Mouse (Mus musculus) kidney, adult 11 months (tissue): ENCODE measurements around the gene Sap30l.
"Not testable (repeated sequence)": the region's sequence is repeated elsewhere in the genome, so short reads cannot be mapped to it uniquely, and the experiment has no call there.

Source experiments
- DNase-seq: peaks from one replicate; pipeline ENCODE4 v3.0.0; 2022

Sap30l gene

DNA sequence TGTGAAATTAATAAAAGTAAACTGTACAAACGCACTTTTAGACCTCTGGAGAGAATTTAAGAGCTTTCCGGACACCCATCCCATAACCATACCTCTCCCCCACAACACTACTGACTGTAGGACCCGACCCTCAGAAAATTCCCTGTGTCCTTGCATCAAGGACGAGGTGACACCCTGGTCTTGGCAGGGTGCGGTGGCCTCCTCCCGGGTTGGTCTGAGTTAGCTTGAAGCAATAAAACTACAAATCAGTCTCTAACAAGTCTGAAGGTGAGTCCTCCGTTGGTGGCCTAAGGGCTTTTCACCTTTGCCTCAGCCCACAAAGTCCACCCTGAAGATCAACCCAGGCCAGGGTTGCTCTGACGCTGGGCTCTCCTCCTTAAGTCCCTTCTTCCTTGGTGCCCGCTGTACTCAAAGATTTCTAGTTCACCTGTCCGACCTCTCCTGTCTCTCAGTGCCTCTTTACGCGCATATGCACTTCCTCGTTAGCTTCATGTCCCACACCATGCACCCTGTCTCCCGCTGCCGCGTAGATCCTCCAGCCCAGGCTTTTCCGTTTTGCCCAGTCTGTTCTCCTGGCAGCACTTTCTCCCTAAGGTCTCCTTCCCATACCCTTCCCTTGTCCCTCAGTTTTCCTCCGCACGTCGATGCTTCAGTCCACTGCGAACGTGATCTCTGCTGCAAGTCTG is 1.0 kb upstream of the Sap30l start:
- peak; percentile 58 for DNase-seq

DNA sequence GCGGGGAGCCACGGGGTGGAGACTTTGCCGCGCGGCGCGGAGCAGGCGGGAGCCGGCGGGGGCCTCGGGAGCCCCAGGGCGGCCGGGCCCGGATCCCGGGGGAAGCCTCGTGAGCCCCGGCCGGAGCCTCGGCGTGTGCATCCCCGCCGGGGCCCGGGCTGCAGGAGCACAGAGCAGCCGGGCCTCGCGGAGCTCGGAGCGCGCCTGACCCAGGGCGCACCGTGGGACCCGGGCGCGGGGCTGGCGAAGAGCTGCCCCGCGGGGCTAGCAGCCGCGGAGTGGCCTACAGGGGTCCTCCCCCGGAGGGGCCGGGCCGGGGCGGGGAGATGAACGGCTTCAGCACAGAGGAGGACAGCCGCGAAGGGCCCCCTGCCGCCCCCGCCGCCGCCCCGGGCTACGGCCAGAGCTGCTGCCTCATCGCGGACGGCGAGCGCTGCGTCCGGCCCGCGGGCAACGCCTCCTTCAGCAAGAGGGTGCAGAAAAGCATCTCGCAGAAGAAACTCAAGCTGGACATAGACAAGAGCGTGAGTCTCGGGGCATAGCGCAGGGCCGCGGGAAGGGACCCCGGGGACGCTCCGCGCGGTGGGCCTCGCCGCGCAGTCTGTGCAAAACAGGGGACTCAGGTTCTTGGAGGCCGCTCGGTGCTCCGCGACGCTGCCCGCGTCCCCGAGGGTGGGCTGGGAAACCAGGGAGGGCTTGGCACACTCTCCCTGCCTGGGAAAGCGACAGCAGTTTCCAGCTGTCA is 501 bp downstream of the Sap30l start:
- peak; percentile 26 for DNase-seq

DNA sequence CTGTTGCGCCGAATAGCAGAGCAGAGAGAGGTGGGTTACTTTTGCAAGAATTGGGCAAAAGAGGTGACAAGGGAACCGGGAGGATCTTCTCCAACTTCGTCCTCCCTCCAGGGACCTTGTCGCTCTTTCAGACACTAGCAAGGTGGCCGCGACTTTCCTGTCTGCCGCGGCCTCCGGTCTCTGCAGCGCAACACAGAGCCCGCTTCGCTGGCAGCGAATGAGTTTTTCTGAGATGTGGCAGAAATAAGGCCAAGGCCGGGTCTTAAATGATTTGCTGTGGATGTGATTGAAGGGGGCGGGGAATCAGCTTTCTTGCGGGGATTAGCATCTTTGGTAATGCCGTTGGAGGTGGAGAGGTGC is 1.1 kb downstream of the Sap30l start:
- DNase-seq = no peak

DNA sequence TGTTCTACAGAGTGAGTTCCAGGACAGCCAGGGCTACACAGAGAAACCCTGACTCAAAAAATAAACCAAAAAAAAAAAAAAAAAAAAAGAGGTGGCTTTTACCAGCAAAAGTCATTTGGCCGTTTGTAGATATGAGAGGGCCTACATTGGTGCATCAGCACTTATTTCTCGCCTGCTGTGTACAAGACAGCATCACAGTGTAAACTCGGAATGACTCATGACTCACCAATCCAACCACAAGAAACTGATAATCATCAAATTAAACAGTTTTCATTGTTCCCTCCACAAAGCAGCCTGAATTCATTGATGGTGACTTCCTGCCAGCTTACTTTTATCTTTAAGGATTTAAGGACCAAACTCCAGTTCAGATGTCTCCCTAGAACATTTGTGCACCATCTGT is 3.6 kb downstream of the Sap30l start:
- DNase-seq = no peak

DNA sequence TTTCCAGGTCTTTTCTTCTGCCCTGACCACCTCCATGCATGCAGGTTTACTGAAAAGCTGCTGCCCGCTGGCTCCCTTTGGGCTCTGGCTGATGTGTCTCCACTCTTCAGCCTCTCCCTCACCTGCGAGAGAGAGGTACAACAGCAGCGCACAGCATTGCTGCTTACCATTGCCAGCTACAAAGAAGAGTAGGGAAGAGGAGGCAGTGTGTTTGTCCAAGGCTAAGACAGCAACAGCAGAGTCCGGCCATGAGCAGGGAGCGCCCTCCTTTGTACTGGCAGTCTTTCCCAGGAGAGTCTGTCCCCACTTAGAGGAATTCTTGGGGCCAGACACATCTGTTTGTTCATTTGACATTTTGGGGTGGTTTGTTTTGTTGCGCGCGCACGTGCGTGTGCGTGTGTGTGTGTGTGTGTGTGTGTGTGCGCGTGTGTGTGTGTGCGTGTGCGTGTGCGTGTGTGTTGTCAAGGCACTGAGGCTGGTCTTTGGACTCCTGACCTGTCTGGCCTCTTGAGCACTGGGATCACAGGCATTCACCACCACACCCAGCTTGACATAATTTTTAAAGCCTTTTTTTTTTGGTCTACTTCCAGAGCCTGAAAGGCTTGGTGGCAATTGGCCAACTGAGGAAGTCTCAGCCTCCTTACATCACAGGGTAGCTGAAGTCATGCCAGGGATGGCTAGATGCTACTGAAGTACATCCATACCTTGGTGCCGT is 7.7 kb downstream of the Sap30l start:
- no peak for DNase-seq

DNA sequence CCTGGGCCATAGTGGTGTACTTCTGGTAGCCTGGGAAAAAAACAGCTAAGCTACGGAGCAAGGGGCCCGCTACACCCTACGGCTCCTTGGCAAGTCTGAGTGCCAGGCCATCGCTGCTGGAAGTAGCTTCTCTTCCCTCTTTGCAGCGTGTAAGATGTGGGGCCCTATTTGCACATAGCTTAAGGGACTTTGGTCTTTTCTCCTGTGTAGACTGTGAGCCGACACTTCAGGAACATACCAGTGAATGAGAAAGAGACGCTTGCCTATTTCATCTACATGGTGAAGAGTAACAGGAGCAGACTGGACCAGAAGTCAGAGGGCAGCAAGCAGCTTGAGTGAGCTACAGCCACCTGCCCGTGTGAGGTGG is 8.3 kb downstream of the Sap30l start:
- no peak for DNase-seq

DNA sequence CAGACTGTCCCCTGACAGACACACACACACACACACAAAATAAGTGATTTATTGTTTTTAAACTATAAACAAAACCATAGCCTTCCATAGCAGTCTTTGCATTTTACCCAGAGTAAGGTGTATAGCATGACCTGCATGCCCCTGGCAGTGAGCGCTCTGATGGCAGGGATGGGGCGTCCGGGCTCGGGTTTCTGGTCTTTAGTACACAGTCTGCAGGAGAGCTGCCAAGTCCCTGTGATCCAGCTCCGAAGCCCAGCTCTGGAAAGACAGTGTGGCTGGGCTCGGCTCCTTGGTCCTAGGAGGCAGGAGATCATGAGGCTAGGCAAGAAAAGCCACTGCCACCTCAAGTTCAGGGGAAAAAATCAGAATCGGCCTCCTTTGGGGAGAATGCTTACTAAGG is 9.6 kb downstream of the Sap30l start:
- no peak for DNase-seq

DNA sequence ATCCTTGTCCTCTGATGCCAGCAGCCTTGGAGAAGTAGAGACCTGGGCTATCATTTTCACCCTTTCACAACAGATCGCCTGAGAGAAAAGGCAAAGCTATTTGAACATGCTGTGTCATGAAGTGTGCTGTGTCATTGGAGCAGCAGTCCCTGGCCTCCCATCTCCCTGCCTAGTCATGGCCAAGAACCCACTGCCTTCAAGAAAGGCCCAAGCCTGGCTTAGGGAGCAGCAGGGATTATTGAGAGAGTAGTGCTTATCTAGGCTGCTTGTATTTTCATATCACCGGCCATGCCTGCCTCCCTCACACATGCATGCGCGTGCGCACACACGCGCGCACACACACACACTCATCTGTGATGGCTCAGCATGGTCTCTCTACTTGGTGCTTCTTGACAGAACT is 10.8 kb downstream of the Sap30l start:
- DNase-seq = no peak

DNA sequence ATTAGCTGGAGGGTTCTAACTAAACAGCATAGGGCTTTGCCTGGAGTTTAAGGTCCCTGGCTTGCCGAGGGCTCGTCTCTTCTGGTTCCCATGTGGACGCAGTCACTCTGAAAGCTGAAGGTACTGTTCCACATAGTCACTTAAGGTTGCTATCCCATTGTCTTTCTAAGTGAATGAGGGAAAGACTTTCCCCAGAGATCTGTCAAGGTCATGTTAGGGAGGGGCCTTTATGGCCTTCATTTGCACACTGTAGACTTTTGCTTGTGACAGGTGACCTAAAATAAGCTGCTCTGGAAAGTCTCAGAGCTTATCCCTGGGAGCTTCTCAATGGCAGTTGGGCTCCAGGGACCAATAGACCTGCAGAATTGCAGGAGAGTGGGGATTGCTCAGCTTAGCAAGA is 12.2 kb downstream of the Sap30l start:
- no peak for DNase-seq

DNA sequence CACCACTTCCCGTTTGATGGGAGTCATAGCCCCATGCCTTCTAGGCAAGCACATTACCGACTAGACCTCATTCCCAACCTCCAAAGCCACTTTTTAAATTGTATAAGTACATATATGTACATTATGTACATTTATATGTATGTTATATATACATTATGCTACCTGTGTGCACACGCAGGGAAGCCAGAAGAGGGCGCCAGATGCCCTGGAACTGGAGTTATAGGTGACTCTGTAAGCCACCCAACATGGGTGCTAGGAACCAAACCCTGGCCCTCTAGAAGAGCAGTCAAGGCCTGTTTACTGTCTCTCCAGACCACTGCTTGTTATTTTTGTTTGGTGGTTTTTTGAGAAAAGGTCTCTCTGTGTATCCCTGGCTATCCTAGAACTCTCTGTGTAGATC is 16.8 kb downstream of the Sap30l start:
- DNase-seq = no peak

DNA sequence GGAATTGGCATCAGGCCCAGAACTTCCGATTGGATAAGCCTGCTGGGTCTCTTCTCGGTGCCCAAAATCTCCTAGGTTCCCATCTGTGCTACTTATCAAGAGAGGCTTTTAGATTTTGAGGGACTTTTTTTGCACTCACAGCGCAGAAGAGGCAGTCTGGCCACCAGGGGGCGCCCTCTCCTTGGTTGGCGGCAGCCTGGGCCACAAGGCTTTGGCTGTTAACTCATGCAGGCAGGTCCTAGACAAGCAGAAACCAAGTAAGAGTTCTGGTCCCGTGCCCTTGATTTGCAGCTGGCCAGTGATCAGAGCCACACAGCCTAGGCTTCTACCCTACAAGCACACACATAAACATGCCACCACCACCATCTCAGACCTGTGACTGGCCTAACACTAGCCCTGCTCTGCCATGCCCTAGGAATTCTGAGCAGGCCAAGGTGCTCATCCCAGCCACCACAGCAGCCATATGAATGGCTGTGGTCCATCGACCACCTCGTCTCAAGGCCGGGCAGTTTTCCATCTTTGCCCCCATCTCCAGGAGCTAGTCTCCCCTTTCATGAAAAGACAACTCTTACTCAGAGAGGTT is 18.7 kb downstream of the Sap30l start:
- peak; percentile 50 for DNase-seq

DNA sequence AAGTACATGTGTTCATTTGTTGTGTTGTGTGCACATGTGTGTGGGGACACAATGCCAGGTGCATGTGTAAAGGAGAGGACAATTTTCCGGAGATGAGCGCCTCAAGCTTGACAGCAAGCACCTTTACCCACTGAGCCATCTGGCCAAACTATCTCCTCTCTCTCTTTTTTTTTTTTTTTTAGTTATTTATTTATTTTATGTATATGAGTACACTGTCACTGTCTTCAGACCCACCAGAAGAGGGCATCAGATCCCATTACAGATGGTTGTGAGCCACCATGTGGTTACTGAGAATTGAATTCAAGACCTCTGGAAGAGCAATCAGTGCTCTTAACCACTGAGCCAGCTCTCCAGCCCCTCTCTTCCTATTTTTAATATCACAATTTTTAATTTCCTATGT is 21.7 kb downstream of the Sap30l start:
- DNase-seq = not testable (repeated sequence)

DNA sequence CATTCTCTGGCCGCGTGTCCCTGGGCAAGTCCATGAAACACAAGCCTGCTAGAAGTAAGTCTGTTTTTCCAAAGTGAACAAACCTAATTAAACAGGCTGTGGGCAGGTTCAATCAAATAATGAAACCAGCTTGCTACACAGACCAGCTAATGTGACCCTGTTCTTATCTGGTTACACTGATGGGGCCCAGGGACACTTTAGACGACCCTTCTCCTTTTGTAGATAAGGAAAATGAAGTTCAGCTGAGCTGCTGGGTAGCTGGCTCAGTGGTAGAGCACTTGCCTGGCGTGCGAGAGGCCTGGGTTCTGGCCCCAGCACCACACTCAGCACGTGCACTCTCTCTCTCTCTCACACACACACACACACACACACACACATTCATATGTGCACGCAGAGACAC is 22.3 kb downstream of the Sap30l start:
- no peak for DNase-seq

DNA sequence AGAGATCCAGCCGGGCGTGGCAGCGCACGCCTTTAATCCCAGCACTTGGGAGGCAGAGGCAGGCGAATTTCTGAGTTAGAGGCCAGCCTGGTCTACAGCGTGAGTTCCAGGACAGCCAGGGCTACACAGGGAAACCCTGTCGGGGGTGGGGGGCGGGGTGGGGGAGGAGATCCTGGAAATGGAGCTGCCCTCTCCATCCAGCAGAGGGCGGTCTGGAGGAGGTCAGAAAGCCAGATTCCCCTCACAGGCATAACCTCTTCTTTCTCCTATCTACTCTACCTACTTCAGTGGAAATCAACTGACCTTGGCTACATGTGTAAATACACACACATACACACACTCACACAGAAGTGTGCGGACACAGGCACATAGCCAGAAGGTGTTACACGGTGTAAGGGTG is 23.8 kb downstream of the Sap30l start:
- DNase-seq = not testable (repeated sequence)

DNA sequence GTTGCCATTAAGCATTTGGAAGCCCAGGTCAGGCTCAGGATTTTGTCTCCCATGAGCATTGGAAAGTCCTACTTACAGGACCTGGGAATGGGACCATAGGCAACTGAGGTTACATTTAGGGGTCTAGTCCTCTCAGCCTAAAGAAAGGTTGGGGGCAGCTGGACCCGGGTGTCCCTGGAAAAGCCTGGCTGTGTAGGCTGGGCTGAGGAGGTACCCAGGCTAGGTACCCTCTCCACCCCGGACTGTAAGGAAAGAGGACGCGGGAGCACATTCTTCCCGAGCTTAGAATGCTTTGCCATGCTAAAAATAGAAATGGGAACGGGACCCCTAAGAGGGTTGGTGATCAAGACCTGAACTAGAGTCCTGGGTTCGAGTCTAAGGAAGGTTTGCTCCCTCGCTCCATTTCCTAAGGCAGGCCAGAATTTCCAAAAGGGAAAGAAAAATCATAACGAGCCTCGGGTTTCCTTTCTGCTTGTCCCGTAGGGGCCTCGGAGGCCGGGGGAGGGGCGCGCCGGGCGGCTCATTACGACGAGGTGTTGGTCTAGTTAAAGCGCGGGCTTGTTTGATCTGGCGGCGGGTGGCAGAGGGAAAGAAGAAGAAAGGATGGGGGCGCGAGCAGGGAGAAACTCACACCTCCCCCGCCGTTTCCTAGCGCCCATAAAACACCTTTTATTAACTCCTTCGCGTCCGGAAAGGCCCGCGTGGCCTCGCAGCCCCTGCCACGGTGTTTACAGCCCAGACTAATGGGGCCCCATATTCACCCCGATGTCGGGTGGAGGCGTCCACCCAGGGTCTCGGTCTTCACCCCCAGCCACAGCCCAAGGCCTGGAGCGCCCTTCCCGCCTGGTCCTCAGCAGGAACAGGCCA is 25.8 kb downstream of the Sap30l start:
- DNase-seq = no peak

DNA sequence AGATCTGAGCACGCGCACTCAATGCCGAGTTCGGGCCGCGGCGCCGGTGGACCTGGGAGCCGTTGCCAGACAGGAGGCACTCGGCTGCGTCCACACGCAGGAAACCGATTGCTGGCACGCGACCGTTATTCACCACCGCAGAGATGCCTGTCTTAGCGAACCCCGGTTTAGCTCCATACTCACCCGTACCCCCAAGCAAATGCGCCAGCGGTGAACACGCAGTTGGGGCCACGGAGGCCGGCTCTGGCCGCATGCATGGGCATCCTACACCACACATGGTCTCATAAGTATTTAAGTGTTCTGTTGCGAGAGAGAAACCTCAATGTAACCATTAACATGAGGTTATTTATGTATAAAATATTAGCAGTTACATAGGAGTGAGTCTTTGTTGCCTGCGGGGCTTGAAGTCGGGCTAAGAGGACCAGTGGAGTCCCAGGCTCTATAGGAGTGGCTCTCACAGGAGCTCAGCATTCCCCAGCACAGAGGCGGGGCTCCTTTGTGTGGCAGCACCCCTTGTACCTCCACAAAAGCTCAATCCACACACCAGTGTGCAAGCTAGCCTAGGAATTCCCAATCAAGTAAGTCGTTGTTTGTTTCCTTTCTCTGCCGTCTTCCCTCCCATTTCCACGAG is 26.6 kb downstream of the Sap30l start:
- no peak for DNase-seq

DNA sequence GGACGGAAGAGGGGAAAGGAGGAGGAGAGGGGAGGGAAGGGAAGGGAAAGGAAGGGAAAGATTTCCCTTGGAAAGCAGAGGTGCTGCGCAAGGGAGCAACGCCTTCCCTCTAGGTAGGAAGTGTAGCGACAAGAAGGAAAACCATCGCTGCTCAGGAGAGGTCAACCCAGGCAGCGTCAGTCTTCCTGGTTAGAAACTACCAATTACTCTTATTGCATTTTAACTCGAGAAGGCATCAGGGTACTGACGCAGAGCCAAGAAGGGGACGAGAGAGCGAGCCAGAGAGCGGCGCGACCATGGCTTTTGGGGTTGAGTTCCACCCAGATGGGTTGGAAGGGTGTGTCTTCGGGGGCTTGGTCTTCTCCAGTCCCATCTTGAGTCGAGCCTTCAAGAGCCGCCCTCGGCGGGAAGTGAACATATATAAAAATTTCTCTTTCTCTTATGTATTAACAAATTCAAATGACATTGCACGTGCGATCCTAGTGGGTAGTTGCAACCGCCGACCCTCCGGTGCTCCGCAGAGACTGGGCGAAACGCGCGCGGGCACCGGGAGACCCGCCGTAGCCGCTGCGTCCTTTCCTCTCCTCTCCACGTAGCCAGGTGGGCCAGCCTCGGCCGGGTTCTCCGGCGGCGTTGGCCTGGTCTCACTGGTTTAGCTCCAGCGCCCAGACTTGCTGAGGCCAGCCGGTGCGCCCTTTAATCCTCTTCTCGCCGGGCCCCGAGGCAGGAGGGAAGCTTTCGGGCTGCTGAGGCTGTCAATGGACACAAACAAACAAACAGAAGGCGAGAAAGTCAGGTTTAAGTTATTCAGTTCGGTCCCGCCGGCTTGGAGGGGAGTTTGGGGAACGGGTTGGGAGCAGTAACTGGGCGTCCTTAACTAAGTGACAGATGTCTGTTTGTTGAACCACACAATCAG is 27.8 kb downstream of the Sap30l start:
- no peak for DNase-seq

DNA sequence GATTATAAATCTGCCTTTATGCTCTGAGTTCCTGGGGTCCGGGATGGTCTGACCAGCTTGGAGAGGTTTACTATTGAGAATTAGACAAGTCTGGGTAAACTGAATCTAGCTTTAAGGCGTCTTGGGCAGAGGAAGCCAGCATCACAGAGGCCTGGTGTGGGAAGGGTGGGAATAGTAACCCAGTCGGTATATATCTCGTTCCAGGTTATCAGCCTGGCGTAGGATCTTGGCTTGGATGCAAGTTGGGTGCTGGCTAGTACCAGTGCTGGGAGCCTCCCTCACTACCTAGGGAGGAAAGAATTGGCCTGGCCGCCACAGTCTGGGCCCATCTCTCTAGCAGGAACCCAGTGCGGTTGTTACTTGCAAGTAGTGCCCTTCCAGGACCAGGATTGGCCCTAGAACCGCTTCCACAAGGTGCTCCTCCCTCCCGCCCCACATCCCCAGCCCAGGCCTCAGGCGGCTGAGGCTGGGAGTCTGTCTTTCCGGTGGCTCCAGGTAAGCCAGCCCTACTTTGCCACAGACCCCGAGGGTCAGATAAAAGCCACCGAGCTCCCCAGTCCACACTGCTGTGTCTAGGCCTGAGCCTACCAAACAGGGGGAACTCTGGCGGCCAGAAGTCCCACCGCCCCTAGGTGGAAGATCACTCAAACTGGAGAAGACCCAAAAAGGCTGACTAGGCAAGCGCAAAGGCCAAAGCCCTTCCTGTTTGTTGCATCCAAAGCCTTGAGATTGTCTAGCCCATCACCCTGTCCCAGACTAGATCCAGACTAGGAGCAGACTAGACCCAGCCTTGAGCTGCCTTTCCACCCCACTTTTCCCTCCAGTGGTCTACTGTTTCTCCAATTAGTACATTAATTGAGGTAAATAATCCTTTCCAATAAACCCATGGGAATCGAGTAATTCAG is 28.7 kb downstream of the Sap30l start:
- DNase-seq = no peak

DNA sequence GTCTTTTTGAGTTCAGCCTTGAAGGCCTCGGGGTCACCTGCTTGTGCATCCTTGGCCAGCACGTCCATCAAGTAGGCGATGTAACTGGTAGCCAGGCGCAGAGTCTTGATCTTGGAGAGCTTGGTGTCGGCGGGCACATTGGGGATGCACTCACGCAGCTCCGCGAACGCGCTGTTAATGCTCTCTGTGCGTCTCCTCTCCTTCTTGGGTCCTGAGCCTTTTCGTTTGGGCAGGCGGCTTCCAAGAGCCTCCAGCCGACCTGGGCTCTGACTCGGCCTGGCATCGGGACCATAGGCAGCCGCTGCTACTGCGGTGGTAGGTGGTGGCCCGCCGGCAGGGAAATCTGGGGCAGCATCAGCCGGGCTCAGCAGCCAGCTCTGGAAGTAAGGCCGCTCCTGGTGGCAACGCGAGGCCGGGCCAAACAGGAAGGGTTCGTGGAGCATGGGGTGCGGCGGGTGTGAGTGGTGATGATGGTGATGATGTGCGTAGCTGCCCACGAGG is 29.9 kb downstream of the Sap30l start:
- DNase-seq = no peak

DNA sequence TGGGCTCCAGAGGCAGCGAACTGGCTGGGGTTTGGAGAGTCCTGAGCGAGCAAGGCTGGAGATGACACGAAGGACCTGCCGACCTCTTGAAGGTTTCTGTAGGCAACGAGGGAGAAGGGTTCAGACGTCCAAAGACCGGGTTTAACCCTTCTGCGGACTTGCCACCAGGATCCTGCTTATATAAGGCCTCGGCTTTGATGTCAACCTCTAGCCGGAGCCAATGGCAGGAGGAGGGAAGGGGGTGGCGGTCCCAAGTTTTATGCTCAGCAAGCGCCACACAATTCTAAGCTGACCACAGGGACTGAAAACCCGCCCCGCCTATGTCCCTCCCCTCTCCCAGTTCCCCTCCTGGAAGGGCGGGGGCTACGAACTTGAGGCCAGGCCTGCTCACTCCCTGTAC is 30.4 kb downstream of the Sap30l start:
- no peak for DNase-seq
